Mouse (Mus musculus) cerebellum, postnatal 25 days (tissue): Measurements from ENCODE around the gene Xrn1.
"Not testable (repeated sequence)": the region's sequence is repeated elsewhere in the genome, so short reads cannot be mapped to it uniquely, and the experiment has no call there.

ENCODE experiments used
- DNase-seq, 2 experiments: peaks; one replicate each; pipeline ENCODE4 v3.0.0; 2021; ENCODE audit warnings: mixed read lengths in 2 of 2

The Xrn1 gene

GRCm38 (mm10) chr9:95954585-95955461 lies at the start of gene Xrn1:
TSS of gene Xrn1 (plus strand) at chr9:95954760.
- DNase-seq, result peak; percentile 91 to 95

- no peak for DNase-seq
Measured at GRCm38 (mm10) chr9:95932855-95933254, 21.7 kb upstream of the Xrn1 start.

GRCm38 (mm10) chr9:95953658-95954057 lies 902 bp upstream of the Xrn1 start:
- DNase-seq, result peak in 1 of 2 experiments; percentile 9

GRCm38 (mm10) chr9:95954226-95954584 lies 355 bp upstream of the Xrn1 start:
- DNase-seq, result no peak

GRCm38 (mm10) chr9:95957611-95958010 lies 3.1 kb downstream of the Xrn1 start:
- no peak for DNase-seq

- DNase-seq, result no peak
Measured at GRCm38 (mm10) chr9:95958041-95958730, 3.6 kb downstream of the Xrn1 start.

- DNase-seq, result not testable (repeated sequence)
Measured at GRCm38 (mm10) chr9:95958731-95959105, 4.2 kb downstream of the Xrn1 start.

GRCm38 (mm10) chr9:95959246-95959645 lies 4.7 kb downstream of the Xrn1 start:
- no peak for DNase-seq

GRCm38 (mm10) chr9:95959732-95960428 lies 5.3 kb downstream of the Xrn1 start:
- no peak for DNase-seq

GRCm38 (mm10) chr9:95961058-95961457 lies 6.5 kb downstream of the Xrn1 start:
- no peak for DNase-seq

- DNase-seq, result no peak
Measured at GRCm38 (mm10) chr9:95964037-95964436, 9.5 kb downstream of the Xrn1 start.

GRCm38 (mm10) chr9:95978279-95978678 lies 23.7 kb downstream of the Xrn1 start:
- no peak for DNase-seq

- no peak for DNase-seq
Measured at GRCm38 (mm10) chr9:95979896-95980295, 25.3 kb downstream of the Xrn1 start.

GRCm38 (mm10) chr9:95992255-95992654 lies 37.7 kb downstream of the Xrn1 start:
- DNase-seq, result no peak

GRCm38 (mm10) chr9:96004455-96004854 lies 49.9 kb downstream of the Xrn1 start:
- DNase-seq, result no peak

GRCm38 (mm10) chr9:96010664-96011063 lies 56.1 kb downstream of the Xrn1 start:
- DNase-seq, result no peak

- DNase-seq, result no peak
Measured at GRCm38 (mm10) chr9:96023921-96024320, 69.4 kb downstream of the Xrn1 start.

GRCm38 (mm10) chr9:96027913-96028312 lies 73.4 kb downstream of the Xrn1 start:
- no peak for DNase-seq

- DNase-seq, result peak in 1 of 2 experiments; percentile 43
Measured at GRCm38 (mm10) chr9:96028818-96029217, 74.3 kb downstream of the Xrn1 start.

- no peak for DNase-seq
Measured at GRCm38 (mm10) chr9:96029886-96030285, 75.3 kb downstream of the Xrn1 start.

- no peak for DNase-seq
Measured at GRCm38 (mm10) chr9:96035371-96036086, 81.0 kb downstream of the Xrn1 start.

- DNase-seq, result no peak
Measured at GRCm38 (mm10) chr9:96044214-96044613, 89.7 kb downstream of the Xrn1 start.

GRCm38 (mm10) chr9:96051501-96051900 lies 96.9 kb downstream of the Xrn1 start:
- DNase-seq, result peak; percentile 37 to 57
